Mouse (Mus musculus) ZHBTc4 (cell line): ENCODE results near the gene Sap30.
A peak's percentile ranks its signal among the peaks of the same experiment; 100 is the strongest.

Experiments used
- DNase-seq: peaks from one replicate; pipeline ENCODE4 v3.0.0-alpha.2; 2011; ENCODE audit warnings: low read depth, low spot score

The Sap30 gene

GRCm38 (mm10) chr8:57441131-57441530 lies 46.5 kb downstream of the Sap30 start:
- no peak for DNase-seq

GRCm38 (mm10) chr8:57436437-57436796 lies 51.2 kb downstream of the Sap30 start:
- no peak for DNase-seq

- peak; percentile 63 for DNase-seq
These were observed 51.8 kb downstream of the Sap30 start for GRCm38 (mm10) chr8:57435768-57436436.

GRCm38 (mm10) chr8:57432802-57433201 lies 54.9 kb downstream of the Sap30 start:
- DNase-seq = no peak
